Mouse (Mus musculus): Measurements from ENCODE around the gene Olfr544.

DNA sequence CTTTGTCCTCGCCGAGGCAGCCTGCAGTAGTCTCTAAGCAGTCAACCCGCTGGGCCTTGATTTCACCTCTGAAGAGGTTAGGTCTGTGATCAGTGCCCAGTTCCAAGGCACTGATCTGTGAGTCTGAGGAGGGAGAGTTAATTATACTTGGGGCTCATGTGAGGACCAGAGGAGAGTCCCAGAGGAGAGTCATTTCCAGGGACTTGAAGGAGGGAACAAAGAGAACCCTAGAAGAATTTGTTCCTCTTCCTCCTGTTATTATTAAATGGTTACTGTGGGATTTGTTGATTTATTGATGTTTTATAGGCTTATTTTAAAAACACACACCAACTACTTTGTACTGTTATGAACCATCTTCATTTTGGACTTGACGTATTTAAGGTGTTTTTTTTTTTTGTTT lies 6.5 kb downstream of the Olfr544 start, which contains the start of gene Olfr543:
- TF ChIP-seq CTCF (IDR thresholded peaks at IDR 0.05; ENCODE audit: control insufficient read depth, insufficient read depth, insufficient read length) (no peak), FOSL1 (IDR thresholded peaks at IDR 0.05; ENCODE audit: insufficient read depth, low read length, poor library complexity, severe bottlenecking) (no peak), MAX (IDR thresholded peaks at IDR 0.05) (no peak), MYOD1 (IDR thresholded peaks at IDR 0.05; ENCODE audit: control insufficient read depth, insufficient read length, low read depth) (no peak), MYOG (IDR thresholded peaks at IDR 0.05; ENCODE audit: control insufficient read depth, extremely low read depth, insufficient read length) (no peak)
